Mouse (Mus musculus): ENCODE data around the gene Rxrg. TPM values are rescaled to one million over a fixed set of nuclear protein-coding genes. Genes with fewer than 3 reads are reported as not detected.

Rxrg gene
- polyA plus RNA-seq, 1 experiment from 2014 or later, result 3.4 TPM

- H3K27me3 ChIP-seq (ENCODE audit: control insufficient read depth, insufficient read depth, low read length), result peaks cover 36% of the 10 kb centered on the region
- no peak overlapping the region for H3K27ac ChIP-seq (ENCODE audit: low read depth, low read length)
- H3K9ac ChIP-seq (ENCODE audit: low read depth, low read length), result no peak overlapping the region
- WGBS (ENCODE audit: insufficient replicate concordance), result 89% methylated on average over 3 of the region's 3 CpGs
- no peaks in the 10 kb centered on the region for H3K36me3 ChIP-seq (ENCODE audit: control insufficient read depth, insufficient read depth, low read length)
- H3K9me3 ChIP-seq (replicated peaks; ENCODE audit: control insufficient read depth, low read length), result no peaks in the 10 kb centered on the region
- H3K4me3 ChIP-seq (ENCODE audit: low read depth, low read length), result no peak overlapping the region
- ATAC-seq (replicated peaks; ENCODE audit: insufficient number of reproducible peaks, low FRiP score, low TSS enrichment), result no peak
- H3K4me2 ChIP-seq, result no peak overlapping the region
- no peaks in the 10 kb centered on the region for H3K4me1 ChIP-seq (ENCODE audit: control insufficient read depth, insufficient read depth, low read length)
Measured at GRCm38 (mm10) chr1:167659065-167659464, 60.9 kb downstream of the Rxrg start.

GRCm38 (mm10) chr1:167660521-167661101 is 62.4 kb downstream of the Rxrg start:
- no peaks in the 10 kb centered on the region for H3K4me1 ChIP-seq (ENCODE audit: control insufficient read depth, insufficient read depth, low read length)
- H3K4me3 ChIP-seq (ENCODE audit: low read depth, low read length), result peak overlapping the region; percentile 20
- peaks cover 36% of the 10 kb centered on the region for H3K27me3 ChIP-seq (ENCODE audit: control insufficient read depth, insufficient read depth, low read length)
- peak overlapping the region; percentile 54 for H3K4me2 ChIP-seq
- ATAC-seq (replicated peaks; ENCODE audit: insufficient number of reproducible peaks, low FRiP score, low TSS enrichment), result no peak
- no peak overlapping the region for H3K27ac ChIP-seq (ENCODE audit: low read depth, low read length)
- H3K9me3 ChIP-seq (replicated peaks; ENCODE audit: control insufficient read depth, low read length), result no peaks in the 10 kb centered on the region
- H3K9ac ChIP-seq (ENCODE audit: low read depth, low read length), result no peak overlapping the region
- no peaks in the 10 kb centered on the region for H3K36me3 ChIP-seq (ENCODE audit: control insufficient read depth, insufficient read depth, low read length)
- WGBS (ENCODE audit: insufficient replicate concordance), result 2% methylated on average over 21 of the region's 21 CpGs

GRCm38 (mm10) chr1:167661123-167661522 is 62.9 kb downstream of the Rxrg start:
- no peak overlapping the region for H3K9ac ChIP-seq (ENCODE audit: low read depth, low read length)
- H3K4me2 ChIP-seq, result peak overlapping the region; percentile 54
- H3K9me3 ChIP-seq (replicated peaks; ENCODE audit: control insufficient read depth, low read length), result no peaks in the 10 kb centered on the region
- H3K27me3 ChIP-seq (ENCODE audit: control insufficient read depth, insufficient read depth, low read length), result peaks cover 36% of the 10 kb centered on the region
- no peaks in the 10 kb centered on the region for H3K4me1 ChIP-seq (ENCODE audit: control insufficient read depth, insufficient read depth, low read length)
- 4% methylated on average over 19 of the region's 19 CpGs for WGBS (ENCODE audit: insufficient replicate concordance)
- no peak for ATAC-seq (replicated peaks; ENCODE audit: insufficient number of reproducible peaks, low FRiP score, low TSS enrichment)
- H3K27ac ChIP-seq (ENCODE audit: low read depth, low read length), result no peak overlapping the region
- H3K36me3 ChIP-seq (ENCODE audit: control insufficient read depth, insufficient read depth, low read length), result no peaks in the 10 kb centered on the region
- H3K4me3 ChIP-seq (ENCODE audit: low read depth, low read length), result peak overlapping the region; percentile 20

- Histone ChIP-seq H3K4me1 (ENCODE audit: control insufficient read depth, insufficient read depth, low read length) (no peaks in the 10 kb centered on the region), H3K9me3 (replicated peaks; ENCODE audit: control insufficient read depth, low read length) (no peaks in the 10 kb centered on the region), H3K4me3 (ENCODE audit: low read depth, low read length) (no peak overlapping the region), H3K27ac (ENCODE audit: low read depth, low read length) (no peak overlapping the region), H3K27me3 (ENCODE audit: control insufficient read depth, insufficient read depth, low read length) (peaks cover 34% of the 10 kb centered on the region), H3K36me3 (ENCODE audit: control insufficient read depth, insufficient read depth, low read length) (no peaks in the 10 kb centered on the region), H3K4me2 (no peak overlapping the region), H3K9ac (ENCODE audit: low read depth, low read length) (no peak overlapping the region)
- ATAC-seq (replicated peaks; ENCODE audit: insufficient number of reproducible peaks, low FRiP score, low TSS enrichment), result no peak
- WGBS (ENCODE audit: insufficient replicate concordance), result 61% methylated on average over 5 of the region's 5 CpGs
Measured at GRCm38 (mm10) chr1:167663136-167663535, 65.0 kb downstream of the Rxrg start.

GRCm38 (mm10) chr1:167669796-167670195 is 71.6 kb downstream of the Rxrg start:
- Histone ChIP-seq H3K4me2 (no peak overlapping the region), H3K9me3 (replicated peaks; ENCODE audit: control insufficient read depth, low read length) (no peaks in the 10 kb centered on the region), H3K27me3 (ENCODE audit: control insufficient read depth, insufficient read depth, low read length) (peaks cover 25% of the 10 kb centered on the region), H3K4me1 (ENCODE audit: control insufficient read depth, insufficient read depth, low read length) (no peaks in the 10 kb centered on the region), H3K9ac (ENCODE audit: low read depth, low read length) (no peak overlapping the region), H3K4me3 (ENCODE audit: low read depth, low read length) (no peak overlapping the region), H3K36me3 (ENCODE audit: control insufficient read depth, insufficient read depth, low read length) (no peaks in the 10 kb centered on the region), H3K27ac (ENCODE audit: low read depth, low read length) (no peak overlapping the region)
- 28% methylated on average over 6 of the region's 6 CpGs for whole genome bisulfite sequencing (ENCODE audit: insufficient replicate concordance)
- 0 out of 2 replicates have a peak, but pooled peaks have one; percentile 18 for ATAC-seq (replicated peaks; ENCODE audit: insufficient number of reproducible peaks, low FRiP score, low TSS enrichment)

- no peak overlapping the region for H3K4me3 ChIP-seq (ENCODE audit: low read depth, low read length)
- H3K27ac ChIP-seq (ENCODE audit: low read depth, low read length), result no peak overlapping the region
- H3K36me3 ChIP-seq (ENCODE audit: control insufficient read depth, insufficient read depth, low read length), result no peaks in the 10 kb centered on the region
- H3K9ac ChIP-seq (ENCODE audit: low read depth, low read length), result no peak overlapping the region
- H3K4me1 ChIP-seq (ENCODE audit: control insufficient read depth, insufficient read depth, low read length), result no peaks in the 10 kb centered on the region
- 14% methylated on average over 17 of the region's 17 CpGs for WGBS (ENCODE audit: insufficient replicate concordance)
- ATAC-seq (replicated peaks; ENCODE audit: insufficient number of reproducible peaks, low FRiP score, low TSS enrichment), result no peak
- peak overlapping the region; percentile 46 for H3K4me2 ChIP-seq
- peaks cover 33% of the 10 kb centered on the region for H3K27me3 ChIP-seq (ENCODE audit: control insufficient read depth, insufficient read depth, low read length)
- H3K9me3 ChIP-seq (replicated peaks; ENCODE audit: control insufficient read depth, low read length), result no peaks in the 10 kb centered on the region
Measured at GRCm38 (mm10) chr1:167672433-167672987, 74.3 kb downstream of the Rxrg start.

- no peak for ATAC-seq (replicated peaks; ENCODE audit: insufficient number of reproducible peaks, low FRiP score, low TSS enrichment)
- Histone ChIP-seq H3K4me1 (ENCODE audit: control insufficient read depth, insufficient read depth, low read length) (no peaks in the 10 kb centered on the region), H3K4me2 (no peak overlapping the region), H3K36me3 (ENCODE audit: control insufficient read depth, insufficient read depth, low read length) (no peaks in the 10 kb centered on the region), H3K4me3 (ENCODE audit: low read depth, low read length) (no peak overlapping the region), H3K9ac (ENCODE audit: low read depth, low read length) (no peak overlapping the region), H3K9me3 (replicated peaks; ENCODE audit: control insufficient read depth, low read length) (no peaks in the 10 kb centered on the region), H3K27ac (ENCODE audit: low read depth, low read length) (no peak overlapping the region), H3K27me3 (ENCODE audit: control insufficient read depth, insufficient read depth, low read length) (peaks cover 13% of the 10 kb centered on the region; the same call in 1 of the 2 replicates)
- WGBS (ENCODE audit: insufficient replicate concordance), result 85% methylated on average over 6 of the region's 6 CpGs
Measured at GRCm38 (mm10) chr1:167679061-167679460, 80.9 kb downstream of the Rxrg start.

- Histone ChIP-seq H3K4me1 (ENCODE audit: control insufficient read depth, insufficient read depth, low read length) (peaks cover 13% of the 10 kb centered on the region; the same call in 1 of the 2 replicates), H3K36me3 (ENCODE audit: control insufficient read depth, insufficient read depth, low read length) (no peaks in the 10 kb centered on the region), H3K27me3 (ENCODE audit: control insufficient read depth, insufficient read depth, low read length) (peaks cover 67% of the 10 kb centered on the region), H3K4me3 (ENCODE audit: low read depth, low read length) (peak overlapping the region; percentile 57), H3K4me2 (peak overlapping the region; percentile 94), H3K27ac (ENCODE audit: low read depth, low read length) (no peak overlapping the region), H3K9me3 (replicated peaks; ENCODE audit: control insufficient read depth, low read length) (no peaks in the 10 kb centered on the region), H3K9ac (ENCODE audit: low read depth, low read length) (no peak overlapping the region)
- no peak for ATAC-seq (replicated peaks; ENCODE audit: insufficient number of reproducible peaks, low FRiP score, low TSS enrichment)
- 0% methylated on average over 8 of the region's 8 CpGs for WGBS (ENCODE audit: insufficient replicate concordance)
Measured at GRCm38 (mm10) chr1:167688001-167688346, 89.8 kb downstream of the Rxrg start.
